Mouse (Mus musculus) left cerebral cortex, postnatal 4 days (tissue): ENCODE data around the gene Dcdc2a. TPM values are rescaled to one million over a fixed set of nuclear protein-coding genes. Genes with fewer than 3 reads are reported as not detected.

Experiments used
- DNase-seq: peaks from one replicate; pipeline ENCODE4 v3.0.0-alpha.2; 2022
- intact Hi-C: fragments of 180-260 bp; cut with DNase I; formaldehyde crosslinking; loops from one replicate; pipeline ENCODE4 v1.15.1; 2025
- total RNA-seq, 2 experiments: library from RNA; stranded (reverse); gene quantifications; 2 replicates each; pipeline ENCODE4 v1.2.3; 2021

Dcdc2a gene
- 1 to 10 TPM; 3.8 TPM for total RNA-seq

- intact Hi-C loops, result no loop called here
- DNase-seq, result peak; percentile 21
Observed at GRCm38 (mm10) chr13:25055873-25056667, at the start of gene Dcdc2a. Gene Dcdc2a, plus strand, starts transcription at chr13:25056004.

GRCm38 (mm10) chr13:25007115-25007514 is 48.7 kb upstream of the Dcdc2a start:
- peak; percentile 34 for DNase-seq
- intact Hi-C loops, result no loop called here

- intact Hi-C loops, result no loop called here
- DNase-seq, result no peak
Observed at GRCm38 (mm10) chr13:25018316-25018715, 37.5 kb upstream of the Dcdc2a start.

GRCm38 (mm10) chr13:25019793-25020539 is 35.8 kb upstream of the Dcdc2a start, which contains the start of gene Mrs2:
Gene Mrs2, minus strand, starts transcription at chr13:25020379.
- intact Hi-C loops, result no loop called here
- peak; percentile 88 for DNase-seq

GRCm38 (mm10) chr13:25020540-25020892 is 35.3 kb upstream of the Dcdc2a start:
- intact Hi-C loops, result no loop called here
- DNase-seq, result no peak

- no peak for DNase-seq
- intact Hi-C loops, result no loop called here
Observed at GRCm38 (mm10) chr13:25022386-25022785, 33.4 kb upstream of the Dcdc2a start.

- intact Hi-C loops, result no loop called here
Observed at GRCm38 (mm10) chr13:25023129-25023528, 32.7 kb upstream of the Dcdc2a start.

GRCm38 (mm10) chr13:25024655-25025054 is 31.1 kb upstream of the Dcdc2a start:
- intact Hi-C loops, result loop anchor here (2.0 kb wide), 1 partner anchor 92 kb away; no protein-coding TSS in a partner anchor
- DNase-seq, result peak; percentile 46

More at GRCm38 (mm10) chr13:25023129-25023528, 32.7 kb upstream of the Dcdc2a start:
- no peak for DNase-seq

GRCm38 (mm10) chr13:25026409-25027113 is 29.2 kb upstream of the Dcdc2a start:
- DNase-seq, result no peak
- intact Hi-C loops, result no loop called here

GRCm38 (mm10) chr13:25027114-25027425 is 28.7 kb upstream of the Dcdc2a start:
- no peak for DNase-seq
- intact Hi-C loops, result no loop called here

GRCm38 (mm10) chr13:25039488-25039887 is 16.3 kb upstream of the Dcdc2a start:
- intact Hi-C loops, result no loop called here
- DNase-seq, result no peak

- DNase-seq, result no peak
- intact Hi-C loops, result no loop called here
Observed at GRCm38 (mm10) chr13:25052671-25053070, 3.1 kb upstream of the Dcdc2a start.

GRCm38 (mm10) chr13:25055111-25055554 is 671 bp upstream of the Dcdc2a start:
- DNase-seq, result peak; percentile 74
- intact Hi-C loops, result no loop called here

GRCm38 (mm10) chr13:25066659-25067058 is 10.9 kb downstream of the Dcdc2a start:
- intact Hi-C loops, result no loop called here
- no peak for DNase-seq

GRCm38 (mm10) chr13:25067183-25067582 is 11.4 kb downstream of the Dcdc2a start:
- intact Hi-C loops, result no loop called here
- no peak for DNase-seq

GRCm38 (mm10) chr13:25069765-25070164 is 14.0 kb downstream of the Dcdc2a start:
- intact Hi-C loops, result no loop called here

GRCm38 (mm10) chr13:25070791-25071190 is 15.0 kb downstream of the Dcdc2a start:
- intact Hi-C loops, result no loop called here
- no peak for DNase-seq

More at GRCm38 (mm10) chr13:25069765-25070164, 14.0 kb downstream of the Dcdc2a start:
- no peak for DNase-seq

GRCm38 (mm10) chr13:25077262-25077661 is 21.5 kb downstream of the Dcdc2a start:
- DNase-seq, result no peak
- intact Hi-C loops, result no loop called here

- intact Hi-C loops, result no loop called here
- peak; percentile 1 for DNase-seq
Observed at GRCm38 (mm10) chr13:25083144-25083572, 27.4 kb downstream of the Dcdc2a start.

- no peak for DNase-seq
- intact Hi-C loops, result no loop called here
Observed at GRCm38 (mm10) chr13:25085147-25085546, 29.3 kb downstream of the Dcdc2a start.

- intact Hi-C loops, result no loop called here
- DNase-seq, result no peak
Observed at GRCm38 (mm10) chr13:25091347-25091746, 35.5 kb downstream of the Dcdc2a start.
